Mouse (Mus musculus): ENCODE data around the gene Rack1. TPM values are rescaled to one million over a fixed set of nuclear protein-coding genes. Genes with fewer than 3 reads are reported as not detected.

Gene Rack1
- total RNA-seq, 1 experiment: 3,112 TPM

DNA sequence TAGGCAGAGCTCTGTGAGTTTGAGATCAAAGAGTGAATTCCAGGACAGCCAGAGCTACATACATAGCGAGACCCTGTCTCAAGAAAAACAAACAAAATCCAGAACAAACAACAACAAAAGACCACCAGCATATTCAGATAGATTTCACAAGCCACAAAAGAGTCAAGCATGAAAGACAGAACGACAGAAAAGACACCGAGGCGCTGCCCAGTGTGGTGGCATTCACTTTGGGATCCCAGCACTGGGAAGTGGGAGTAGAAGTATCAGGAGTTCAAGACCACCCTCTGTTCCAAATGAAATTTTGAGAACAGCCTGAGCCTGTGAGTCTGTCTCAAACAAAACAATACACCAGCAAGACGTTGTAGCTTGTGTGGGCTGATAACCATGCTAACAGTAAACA lies 46.7 kb downstream of the Rack1 start:
- Histone ChIP-seq H3K4me3 (ENCODE audit: insufficient read depth in 1 of 2, low read depth in 1 of 2, low read length in 2 of 2, poor library complexity in 1 of 2, severe bottlenecking in 1 of 2) (no peak overlapping the region), H3K27ac (ENCODE audit: insufficient read depth, low read depth, low read length, poor library complexity, severe bottlenecking) (no peak overlapping the region), H3K36me3 (ENCODE audit: control insufficient read depth, insufficient read depth, low read length, poor library complexity, severe bottlenecking) (no peaks in the 10 kb centered on the region), H3K9me3 (ENCODE audit: control insufficient read depth, insufficient read depth, low read depth, low read length) (no peaks in the 10 kb centered on the region), H3K4me1 (ENCODE audit: control insufficient read depth in 2 of 2, insufficient read depth in 2 of 2, low read length in 2 of 2, poor library complexity in 1 of 2) (peaks cover 0 to 8% of the 10 kb centered on the region in 2 experiments; a peak in 1 of 4 replicates), H3K9ac (ENCODE audit: insufficient read depth, low read depth, low read length, poor library complexity, severe bottlenecking) (no peak overlapping the region)
- no peak for DNase-seq (ENCODE audit: low read depth, low spot score)
- in situ Hi-C loops (cut with MboI; ENCODE audit: low sequenced_read_pairs in 2 of 2, unreplicated experiment in 2 of 2): no loop called here
- TF ChIP-seq ZC3H11A (IDR thresholded peaks at IDR 0.05; ENCODE audit: borderline replicate concordance, low read depth, low read length) (no peak), ZNF384 (IDR thresholded peaks at IDR 0.05; ENCODE audit: low read depth, low read length) (no peak), HCFC1 (IDR thresholded peaks at IDR 0.05; ENCODE audit: borderline replicate concordance, insufficient read depth, low read length) (no peak)

GRCm38 (mm10) chr11:48850240-48850639 lies 50.1 kb downstream of the Rack1 start:
- Histone ChIP-seq H3K9me3 (ENCODE audit: control insufficient read depth, insufficient read depth, low read depth, low read length) (no peaks in the 10 kb centered on the region), H3K27ac (ENCODE audit: insufficient read depth, low read depth, low read length, poor library complexity, severe bottlenecking) (no peak overlapping the region), H3K4me1 (ENCODE audit: control insufficient read depth in 2 of 2, insufficient read depth in 2 of 2, low read length in 2 of 2, poor library complexity in 1 of 2) (peaks cover 0 to 10% of the 10 kb centered on the region in 2 experiments; a peak in 1 of 4 replicates), H3K4me3 (ENCODE audit: insufficient read depth in 1 of 2, low read depth in 1 of 2, low read length in 2 of 2, poor library complexity in 1 of 2, severe bottlenecking in 1 of 2) (no peak overlapping the region), H3K9ac (ENCODE audit: insufficient read depth, low read depth, low read length, poor library complexity, severe bottlenecking) (no peak overlapping the region), H3K36me3 (ENCODE audit: control insufficient read depth, insufficient read depth, low read length, poor library complexity, severe bottlenecking) (no peaks in the 10 kb centered on the region)
- DNase-seq (ENCODE audit: low read depth, low spot score): no peak
- in situ Hi-C loops (cut with MboI; ENCODE audit: low sequenced_read_pairs in 2 of 2, unreplicated experiment in 2 of 2): loop anchor here (5.0 to 25.0 kb wide), 2 partner anchors 63 to 412 kb away; no protein-coding TSS in a partner anchor
- TF ChIP-seq CHD2 (IDR thresholded peaks at IDR 0.05; ENCODE audit: low read depth, low read length) (no peak), ZC3H11A (IDR thresholded peaks at IDR 0.05; ENCODE audit: borderline replicate concordance, low read depth, low read length) (no peak), HCFC1 (IDR thresholded peaks at IDR 0.05; ENCODE audit: borderline replicate concordance, insufficient read depth, low read length) (no peak), MAFK (IDR thresholded peaks at IDR 0.05; ENCODE audit: insufficient read depth, low read depth, low read length) (no peak), ZNF384 (IDR thresholded peaks at IDR 0.05; ENCODE audit: low read depth, low read length) (no peak)

DNA sequence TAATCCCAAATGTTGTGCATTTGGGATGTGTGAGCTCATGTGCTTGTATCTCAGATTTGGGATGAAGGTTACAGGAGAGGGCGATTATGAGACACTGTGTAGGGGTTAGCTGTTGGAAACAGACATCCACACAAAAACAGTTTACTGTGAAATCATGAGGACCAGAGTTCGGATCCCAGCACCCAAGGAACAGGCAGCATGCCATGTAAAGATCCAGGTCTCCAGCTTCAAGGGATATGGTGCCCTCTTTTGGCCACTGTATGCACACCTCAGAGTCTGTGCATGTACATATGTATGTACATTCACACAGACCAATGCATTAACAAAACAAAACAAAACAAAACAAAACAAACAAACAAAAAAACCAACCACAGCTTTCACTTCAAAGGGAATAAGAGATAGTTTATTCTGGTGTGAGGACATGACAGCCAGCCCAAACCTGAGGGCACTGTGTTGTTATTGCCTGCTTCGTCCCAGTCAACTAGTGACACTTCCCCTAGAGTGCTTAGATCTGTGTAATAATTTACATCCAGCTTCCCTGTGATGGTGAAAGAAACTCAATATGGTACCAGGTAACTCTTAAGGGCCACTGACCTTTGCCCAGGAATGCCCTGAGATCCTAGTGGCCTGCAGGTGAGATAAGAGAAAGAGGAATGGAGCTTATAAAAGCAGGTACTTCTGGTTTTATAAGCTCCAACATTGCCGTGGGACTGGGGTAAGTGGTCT lies 51.3 kb downstream of the Rack1 start:
- no peaks in the 10 kb centered on the region for H3K36me3 ChIP-seq (ENCODE audit: control insufficient read depth, insufficient read depth, low read length, poor library complexity, severe bottlenecking)
- H3K9ac ChIP-seq (ENCODE audit: insufficient read depth, low read depth, low read length, poor library complexity, severe bottlenecking): no peak overlapping the region
- H3K4me1 ChIP-seq (ENCODE audit: control insufficient read depth in 2 of 2, insufficient read depth in 2 of 2, low read length in 2 of 2, poor library complexity in 1 of 2): peaks cover 0 to 8% of the 10 kb centered on the region in 2 experiments; a peak in 1 of 4 replicates
- no peak overlapping the region for H3K4me3 ChIP-seq (ENCODE audit: insufficient read depth in 1 of 2, low read depth in 1 of 2, low read length in 2 of 2, poor library complexity in 1 of 2, severe bottlenecking in 1 of 2)
- TF ChIP-seq ZC3H11A (IDR thresholded peaks at IDR 0.05; ENCODE audit: borderline replicate concordance, low read depth, low read length) (peak; percentile 33; the same call in 1 of the 2 replicates), HCFC1 (IDR thresholded peaks at IDR 0.05; ENCODE audit: borderline replicate concordance, insufficient read depth, low read length) (no peak)
- no peaks in the 10 kb centered on the region for H3K9me3 ChIP-seq (ENCODE audit: control insufficient read depth, insufficient read depth, low read depth, low read length)
- in situ Hi-C loops (cut with MboI; ENCODE audit: low sequenced_read_pairs in 2 of 2, unreplicated experiment in 2 of 2): loop anchor here (5.0 to 25.0 kb wide), 2 partner anchors 64 to 411 kb away; no protein-coding TSS in a partner anchor
- no peak for DNase-seq (ENCODE audit: low read depth, low spot score)
- H3K27ac ChIP-seq (ENCODE audit: insufficient read depth, low read depth, low read length, poor library complexity, severe bottlenecking): no peak overlapping the region

- no peaks in the 10 kb centered on the region for H3K36me3 ChIP-seq (ENCODE audit: control insufficient read depth, insufficient read depth, low read length, poor library complexity, severe bottlenecking)
- H3K9ac ChIP-seq (ENCODE audit: insufficient read depth, low read depth, low read length, poor library complexity, severe bottlenecking): no peak overlapping the region
- TF ChIP-seq HCFC1 (IDR thresholded peaks at IDR 0.05; ENCODE audit: borderline replicate concordance, insufficient read depth, low read length): no peak
- TF ChIP-seq ZC3H11A (IDR thresholded peaks at IDR 0.05; ENCODE audit: borderline replicate concordance, low read depth, low read length): no peak
- TF ChIP-seq MAFK (IDR thresholded peaks at IDR 0.05; ENCODE audit: insufficient read depth, low read depth, low read length): no peak
- TF ChIP-seq CHD2 (IDR thresholded peaks at IDR 0.05; ENCODE audit: low read depth, low read length): no peak
- H3K4me1 ChIP-seq (ENCODE audit: control insufficient read depth in 2 of 2, insufficient read depth in 2 of 2, low read length in 2 of 2, poor library complexity in 1 of 2): peaks cover 0 to 8% of the 10 kb centered on the region in 2 experiments; a peak in 1 of 4 replicates
- H3K4me3 ChIP-seq (ENCODE audit: insufficient read depth in 1 of 2, low read depth in 1 of 2, low read length in 2 of 2, poor library complexity in 1 of 2, severe bottlenecking in 1 of 2): no peak overlapping the region
- H3K27ac ChIP-seq (ENCODE audit: insufficient read depth, low read depth, low read length, poor library complexity, severe bottlenecking): no peak overlapping the region
- no peaks in the 10 kb centered on the region for H3K9me3 ChIP-seq (ENCODE audit: control insufficient read depth, insufficient read depth, low read depth, low read length)
- in situ Hi-C loops (cut with MboI; ENCODE audit: low sequenced_read_pairs in 2 of 2, unreplicated experiment in 2 of 2): loop anchor here (5.0 to 25.0 kb wide), 2 partner anchors 65 to 410 kb away; no protein-coding TSS in a partner anchor
- DNase-seq (ENCODE audit: low read depth, low spot score): no peak
Measured at GRCm38 (mm10) chr11:48852190-48852589, 52.1 kb downstream of the Rack1 start.

Measured in ES-E14 (cell line).